Mouse (Mus musculus): ENCODE measurements around the gene Gm21761.
"Not testable (repeated sequence)": the region's sequence is repeated elsewhere in the genome, so short reads cannot be mapped to it uniquely, and the experiment has no call there.

- TF ChIP-seq MYOG (IDR thresholded peaks at IDR 0.05; ENCODE audit: control insufficient read depth, extremely low read depth, insufficient read length); CTCF (IDR thresholded peaks at IDR 0.05; ENCODE audit: control insufficient read depth, insufficient read depth, insufficient read length); USF1 (IDR thresholded peaks at IDR 0.05; ENCODE audit: low read depth); CEBPB (IDR thresholded peaks at IDR 0.05; ENCODE audit: low read depth): not testable (repeated sequence)
Measured at GRCm38 (mm10) chr13:119965968-119966367, 36.9 kb upstream of the Gm21761 start.
